Mouse (Mus musculus) liver, embryonic 11.5 days (tissue): ENCODE data around the gene Cmtm7. TPM values are rescaled to one million over a fixed set of nuclear protein-coding genes. Genes with fewer than 3 reads are reported as not detected.

Experiments
- ATAC-seq: fragments of 200-750 bp; cut with Nextera tagmentation; replicated peaks from 2 replicates; pipeline ENCODE4 v1.8.0; 2017; ENCODE audit warnings: moderate number of reproducible peaks, mild to moderate bottlenecking, moderate TSS enrichment, moderate library complexity; ENCODE audit not compliant: low FRiP score
- DNase-seq: peaks from one replicate; pipeline ENCODE4 v3.0.0-alpha.2; 2017; ENCODE audit warnings: low spot score
- H3K27ac ChIP-seq: fragments of 300-500 bp; sonication (generic); 2 replicates; pipeline ENCODE4 v1.5.1; 2014; ENCODE audit warnings: mild to moderate bottlenecking, low read depth, low read length, control low read depth
- H3K27me3 ChIP-seq: fragments of 300-500 bp; sonication (generic); replicated peaks from 2 replicates; pipeline ENCODE4 v1.6.1; 2014; ENCODE audit warnings: low read length, mixed read lengths; ENCODE audit not compliant: control insufficient read depth, insufficient read depth
- H3K36me3 ChIP-seq: fragments of 300-500 bp; sonication (generic); 2 replicates; pipeline ENCODE4 v1.6.1; 2014; ENCODE audit warnings: mild to moderate bottlenecking, low read length, moderate library complexity, mixed read lengths; ENCODE audit not compliant: control insufficient read depth, insufficient read depth
- H3K4me1 ChIP-seq: fragments of 300-500 bp; sonication (generic); replicated peaks from 2 replicates; pipeline ENCODE4 v1.6.1; 2014; ENCODE audit warnings: low read length, mixed read lengths; ENCODE audit not compliant: control insufficient read depth, insufficient read depth
- H3K4me2 ChIP-seq: fragments of 300-500 bp; sonication (generic); 2 replicates; pipeline ENCODE4 v1.6.1; 2014; ENCODE audit warnings: mild to moderate bottlenecking, control low read depth, moderate library complexity
- H3K4me3 ChIP-seq: fragments of 300-500 bp; sonication (generic); 2 replicates; pipeline ENCODE4 v1.5.1; 2014; ENCODE audit warnings: low read depth, low read length, control low read depth
- H3K9ac ChIP-seq: fragments of 300-500 bp; sonication (generic); 2 replicates; pipeline ENCODE4 v1.6.1; 2014; ENCODE audit warnings: low read depth, low read length, control low read depth
- H3K9me3 ChIP-seq: fragments of 300-500 bp; sonication (generic); 2 replicates; pipeline ENCODE4 v1.6.1; 2016; ENCODE audit warnings: low read length, inconsistent platforms, mixed read lengths; ENCODE audit not compliant: control insufficient read depth
- WGBS: fragments of 180-500 bp; shearing (Covaris S2); extraction: QIAGEN DNeasy Blood & Tissue Kit; methylation state at CpG from one replicate; pipeline ENCODE4 v1.1.7; 2014; 5-methylcytosine and 5-hydroxymethylcytosine counted together
- polyA plus RNA-seq: library from polyadenylated mRNA; unstranded; fragments of >200 nt; fragmentation: Nextera tagmentation; extraction: Ambion mirVana; gene quantifications from 2 replicates; pipeline ENCODE4 v1.2.1, GENCODE M21; 2014

Cmtm7 gene
- polyA plus RNA-seq, 1 experiment from 2014 or later = 99.4 TPM

GRCm38 (mm10) chr9:114801301-114801700, 19.6 kb upstream of the Cmtm7 start:
- DNase-seq = no peak
- Histone ChIP-seq H3K4me2 (no peak overlapping the region), H3K4me3 (no peak overlapping the region), H3K36me3 (no peaks in the 10 kb centered on the region), H3K9ac (no peak overlapping the region), H3K9me3 (no peaks in the 10 kb centered on the region), H3K27ac (no peak overlapping the region), H3K4me1 (no peaks in the 10 kb centered on the region), H3K27me3 (no peaks in the 10 kb centered on the region)
- 70% methylated on average over 15 of the region's 15 CpGs for WGBS
- ATAC-seq = no peak

GRCm38 (mm10) chr9:114799498-114800107, 17.9 kb upstream of the Cmtm7 start:
- Histone ChIP-seq H3K27ac (no peak overlapping the region), H3K4me3 (no peak overlapping the region), H3K4me2 (no peak overlapping the region), H3K9me3 (no peaks in the 10 kb centered on the region), H3K9ac (no peak overlapping the region), H3K36me3 (no peaks in the 10 kb centered on the region), H3K27me3 (no peaks in the 10 kb centered on the region), H3K4me1 (no peaks in the 10 kb centered on the region)
- 50% methylated on average over 10 of the region's 10 CpGs for WGBS
- ATAC-seq = no peak
- no peak for DNase-seq

GRCm38 (mm10) chr9:114798845-114799244, 17.2 kb upstream of the Cmtm7 start:
- Histone ChIP-seq H3K27ac (no peak overlapping the region), H3K4me3 (no peak overlapping the region), H3K27me3 (no peaks in the 10 kb centered on the region), H3K4me1 (no peaks in the 10 kb centered on the region), H3K4me2 (no peak overlapping the region), H3K9ac (no peak overlapping the region), H3K36me3 (no peaks in the 10 kb centered on the region), H3K9me3 (no peaks in the 10 kb centered on the region)
- ATAC-seq (no peak), DNase-seq (no peak)
- WGBS = 45% methylated on average over 6 of the region's 6 CpGs

GRCm38 (mm10) chr9:114797329-114798004, 15.8 kb upstream of the Cmtm7 start:
- peak; percentile 60; the same call in 1 of the 2 replicates for ATAC-seq
- Histone ChIP-seq H3K4me1 (no peaks in the 10 kb centered on the region), H3K27ac (no peak overlapping the region), H3K36me3 (no peaks in the 10 kb centered on the region), H3K27me3 (no peaks in the 10 kb centered on the region), H3K9me3 (no peaks in the 10 kb centered on the region), H3K4me3 (no peak overlapping the region), H3K9ac (no peak overlapping the region), H3K4me2 (no peak overlapping the region)
- 54% methylated on average over 11 of the region's 11 CpGs for WGBS
- peak; percentile 76 for DNase-seq

GRCm38 (mm10) chr9:114796473-114797050, 14.9 kb upstream of the Cmtm7 start:
- no peak overlapping the region for H3K4me2 ChIP-seq
- H3K27ac ChIP-seq = no peak overlapping the region
- no peaks in the 10 kb centered on the region for H3K27me3 ChIP-seq
- no peaks in the 10 kb centered on the region for H3K36me3 ChIP-seq
- H3K9me3 ChIP-seq = no peaks in the 10 kb centered on the region
- DNase-seq (no peak), ATAC-seq (no peak)
- H3K4me1 ChIP-seq = no peaks in the 10 kb centered on the region
- 53% methylated on average over 11 of the region's 11 CpGs for WGBS
- H3K9ac ChIP-seq = no peak overlapping the region
- H3K4me3 ChIP-seq = no peak overlapping the region

- Histone ChIP-seq H3K27ac (no peak overlapping the region), H3K9ac (no peak overlapping the region), H3K4me1 (no peaks in the 10 kb centered on the region), H3K4me3 (no peak overlapping the region), H3K4me2 (no peak overlapping the region), H3K9me3 (no peaks in the 10 kb centered on the region), H3K27me3 (no peaks in the 10 kb centered on the region), H3K36me3 (no peaks in the 10 kb centered on the region)
- WGBS = 68% methylated on average over 4 of the region's 4 CpGs
- no peak for ATAC-seq
- DNase-seq = no peak
Observed at GRCm38 (mm10) chr9:114794491-114794890, 12.8 kb upstream of the Cmtm7 start.

- no peak for DNase-seq
- Histone ChIP-seq H3K4me1 (no peaks in the 10 kb centered on the region), H3K9me3 (no peaks in the 10 kb centered on the region), H3K36me3 (no peaks in the 10 kb centered on the region), H3K4me3 (no peak overlapping the region), H3K27me3 (no peaks in the 10 kb centered on the region), H3K4me2 (no peak overlapping the region), H3K9ac (no peak overlapping the region), H3K27ac (no peak overlapping the region)
- WGBS = 68% methylated on average over 9 of the region's 9 CpGs
- ATAC-seq = no peak
Observed at GRCm38 (mm10) chr9:114793764-114794295, 12.2 kb upstream of the Cmtm7 start.

GRCm38 (mm10) chr9:114789989-114790388, 8.3 kb upstream of the Cmtm7 start:
- WGBS = 73% methylated on average over 8 of the region's 8 CpGs
- Histone ChIP-seq H3K4me3 (no peak overlapping the region), H3K9me3 (no peaks in the 10 kb centered on the region), H3K4me1 (peaks cover 4% of the 10 kb centered on the region; the same call in 1 of the 2 replicates), H3K27me3 (no peaks in the 10 kb centered on the region), H3K36me3 (no peaks in the 10 kb centered on the region), H3K9ac (no peak overlapping the region), H3K4me2 (no peak overlapping the region), H3K27ac (no peak overlapping the region)
- DNase-seq = no peak
- ATAC-seq = no peak
